Mouse (Mus musculus) T-helper 2 cell (primary cell): ENCODE results near the gene 1700010I14Rik.

Experiments used
- in situ Hi-C: fragments of 300-600 bp; cut with MboI, MseI; formaldehyde crosslinking; loops from one replicate; pipeline ENCODE4 v1.15.1; 2025; ENCODE audit warnings: high pct_unique_total_duplicates

The 1700010I14Rik gene

GRCm38 (mm10) chr17:9023198-9023942 is 35.2 kb downstream of the 1700010I14Rik start:
- in situ Hi-C loops = no loop called here

GRCm38 (mm10) chr17:9030181-9030580 is 42.0 kb downstream of the 1700010I14Rik start:
- in situ Hi-C loops = no loop called here

- in situ Hi-C loops = no loop called here
Observed at GRCm38 (mm10) chr17:9031241-9032141, 43.4 kb downstream of the 1700010I14Rik start.

GRCm38 (mm10) chr17:9032362-9033044 is 44.4 kb downstream of the 1700010I14Rik start:
- in situ Hi-C loops = no loop called here

- in situ Hi-C loops = no loop called here
Observed at GRCm38 (mm10) chr17:9033511-9033910, 45.4 kb downstream of the 1700010I14Rik start.

- in situ Hi-C loops = no loop called here
Observed at GRCm38 (mm10) chr17:9035561-9036348, 47.6 kb downstream of the 1700010I14Rik start.

GRCm38 (mm10) chr17:9042723-9043122 is 54.6 kb downstream of the 1700010I14Rik start:
- in situ Hi-C loops = no loop called here

- in situ Hi-C loops = no loop called here
Observed at GRCm38 (mm10) chr17:9052441-9052980, 64.4 kb downstream of the 1700010I14Rik start.

- in situ Hi-C loops = no loop called here
Observed at GRCm38 (mm10) chr17:9059360-9059932, 71.3 kb downstream of the 1700010I14Rik start.
